Mouse (Mus musculus): ENCODE measurements around the gene Ehhadh. TPM values are rescaled to one million over a fixed set of nuclear protein-coding genes. Genes with fewer than 3 reads are reported as not detected.
A peak's percentile ranks its signal among the peaks of the same experiment; 100 is the strongest.

The Ehhadh gene
- polyA plus RNA-seq, 1 experiment from 2014 or later, result 1.8 TPM

DNA sequence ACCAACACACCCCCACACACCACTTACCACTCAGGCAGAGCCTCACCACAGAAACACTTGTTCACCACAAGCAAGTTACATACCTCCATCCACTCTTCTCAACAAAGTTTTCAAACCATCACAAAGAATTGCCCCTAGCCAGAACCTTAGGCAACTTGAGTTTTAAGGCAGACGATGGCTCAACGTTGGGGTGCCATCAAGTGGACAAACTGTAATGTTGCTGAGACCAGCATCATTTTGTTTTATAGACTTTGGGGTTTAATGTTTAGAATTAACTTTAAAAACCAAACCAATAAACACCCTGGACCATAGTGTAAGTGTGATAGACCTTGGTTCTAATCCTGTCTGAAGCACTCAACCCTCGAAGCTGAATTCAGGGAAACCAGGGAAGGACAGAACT, 19.4 kb downstream of the Ehhadh start:
- Histone ChIP-seq H3K36me3 (replicated peaks) (no peaks in the 10 kb centered on the region), H3K27ac (replicated peaks) (no peak overlapping the region), H3K27me3 (replicated peaks; ENCODE audit: low read depth, poor library complexity, severe bottlenecking) (no peaks in the 10 kb centered on the region), H3K9me3 (no peaks in the 10 kb centered on the region), H3K4me3 (no peak overlapping the region), H3K4me1 (no peaks in the 10 kb centered on the region)
- DNase-seq (ENCODE audit: low spot score), result no peak
- 83% methylated on average over 3 of the region's 3 CpGs for WGBS

- Histone ChIP-seq H3K4me3 (no peak overlapping the region), H3K4me1 (no peaks in the 10 kb centered on the region), H3K9me3 (no peaks in the 10 kb centered on the region), H3K27me3 (replicated peaks; ENCODE audit: low read depth, poor library complexity, severe bottlenecking) (no peaks in the 10 kb centered on the region), H3K36me3 (replicated peaks) (no peaks in the 10 kb centered on the region; the same call in 1 of the 2 replicates), H3K27ac (replicated peaks) (no peak overlapping the region)
- 92% methylated on average over 1 of the region's 1 CpGs for WGBS
- DNase-seq (ENCODE audit: low spot score), result no peak
These were observed 29.2 kb downstream of the Ehhadh start for GRCm38 (mm10) chr16:21758447-21758846.

DNA sequence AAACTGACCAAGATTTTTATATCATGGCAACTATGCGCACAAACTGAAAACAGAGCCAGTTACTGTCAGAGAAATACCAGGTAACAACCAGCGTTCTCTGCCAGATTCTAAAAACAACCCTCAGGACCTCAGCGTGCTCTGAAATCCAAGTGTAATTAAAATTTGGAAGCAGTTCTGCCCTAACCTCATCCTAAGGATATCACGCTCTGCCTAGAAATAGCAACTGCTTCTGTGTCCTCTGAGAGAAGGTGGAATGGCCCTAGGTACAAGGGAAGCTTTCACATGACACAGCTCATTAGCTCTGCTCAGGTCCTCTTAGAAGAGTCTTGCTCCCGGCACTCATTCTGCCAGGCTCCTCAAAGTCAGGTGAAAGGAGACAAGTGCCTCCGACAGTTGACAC, 44.2 kb downstream of the Ehhadh start:
- Histone ChIP-seq H3K36me3 (replicated peaks) (no peaks in the 10 kb centered on the region), H3K27me3 (replicated peaks; ENCODE audit: low read depth, poor library complexity, severe bottlenecking) (no peaks in the 10 kb centered on the region), H3K27ac (replicated peaks) (no peak overlapping the region), H3K4me1 (no peaks in the 10 kb centered on the region), H3K4me3 (no peak overlapping the region), H3K9me3 (no peaks in the 10 kb centered on the region)
- DNase-seq (ENCODE audit: low spot score), result no peak
- 90% methylated on average over 6 of the region's 6 CpGs for WGBS

DNA sequence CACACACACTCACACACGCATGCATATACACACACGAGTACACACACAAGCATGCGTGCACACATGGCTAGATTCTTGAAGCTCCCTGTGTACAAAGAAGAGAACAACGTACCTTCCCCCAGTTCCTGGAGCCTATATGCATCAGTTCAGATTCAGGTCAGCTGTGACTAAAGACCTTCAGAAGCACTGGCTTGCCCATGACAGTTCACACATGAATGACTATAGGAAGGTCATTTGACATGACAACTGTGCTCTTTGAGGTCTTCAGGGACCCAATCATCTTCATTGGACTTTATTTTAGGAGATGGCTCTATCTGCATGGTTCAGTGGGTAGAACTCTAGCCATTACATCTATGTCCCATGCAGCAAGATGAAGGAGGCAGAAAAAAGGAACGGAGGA, 44.7 kb downstream of the Ehhadh start:
- Histone ChIP-seq H3K27me3 (replicated peaks; ENCODE audit: low read depth, poor library complexity, severe bottlenecking) (no peaks in the 10 kb centered on the region), H3K4me3 (no peak overlapping the region), H3K36me3 (replicated peaks) (no peaks in the 10 kb centered on the region), H3K4me1 (no peaks in the 10 kb centered on the region), H3K27ac (replicated peaks) (no peak overlapping the region), H3K9me3 (no peaks in the 10 kb centered on the region)
- 92% methylated on average over 5 of the region's 5 CpGs for WGBS
- DNase-seq (ENCODE audit: low spot score), result no peak

GRCm38 (mm10) chr16:21742191-21742870, 45.3 kb downstream of the Ehhadh start:
- Histone ChIP-seq H3K27ac (replicated peaks) (no peak overlapping the region), H3K27me3 (replicated peaks; ENCODE audit: low read depth, poor library complexity, severe bottlenecking) (no peaks in the 10 kb centered on the region), H3K9me3 (no peaks in the 10 kb centered on the region), H3K36me3 (replicated peaks) (no peaks in the 10 kb centered on the region), H3K4me1 (no peaks in the 10 kb centered on the region), H3K4me3 (no peak overlapping the region)
- WGBS, result 82% methylated on average over 5 of the region's 5 CpGs
- DNase-seq (ENCODE audit: low spot score), result no peak

GRCm38 (mm10) chr16:21741542-21741941, 46.1 kb downstream of the Ehhadh start:
- Histone ChIP-seq H3K9me3 (no peaks in the 10 kb centered on the region), H3K4me1 (no peaks in the 10 kb centered on the region), H3K27ac (replicated peaks) (no peak overlapping the region), H3K27me3 (replicated peaks; ENCODE audit: low read depth, poor library complexity, severe bottlenecking) (no peaks in the 10 kb centered on the region), H3K36me3 (replicated peaks) (no peaks in the 10 kb centered on the region), H3K4me3 (no peak overlapping the region)
- WGBS, result 82% methylated on average over 3 of the region's 3 CpGs
- DNase-seq (ENCODE audit: low spot score), result no peak

DNA sequence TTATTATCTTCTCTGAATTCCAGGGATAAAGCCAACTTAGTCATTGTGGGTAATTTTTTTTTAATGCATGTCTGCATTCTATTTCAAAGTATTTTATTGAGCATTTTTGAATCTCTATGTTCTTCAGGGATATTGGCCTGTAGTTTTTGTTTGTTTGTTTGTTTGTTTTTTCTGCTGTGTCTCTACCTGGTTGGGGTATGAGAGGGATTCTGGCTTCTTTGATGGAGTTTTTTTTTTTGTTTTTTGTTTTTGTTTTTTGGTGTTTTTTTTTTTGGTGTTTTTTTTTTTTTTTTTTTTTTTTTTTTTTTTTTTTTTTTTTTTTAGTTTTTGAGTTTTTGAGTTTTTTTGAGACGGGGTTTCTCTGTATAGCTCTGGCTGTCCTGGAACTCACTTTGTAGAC, 52.0 kb downstream of the Ehhadh start:
- Histone ChIP-seq H3K27ac (replicated peaks) (no peak overlapping the region), H3K9me3 (no peaks in the 10 kb centered on the region), H3K4me3 (no peak overlapping the region), H3K36me3 (replicated peaks) (no peaks in the 10 kb centered on the region), H3K27me3 (replicated peaks; ENCODE audit: low read depth, poor library complexity, severe bottlenecking) (no peaks in the 10 kb centered on the region), H3K4me1 (no peaks in the 10 kb centered on the region)
- WGBS, result 88% methylated on average over 1 of the region's 1 CpGs
- no peak for DNase-seq (ENCODE audit: low spot score)

- Histone ChIP-seq H3K4me1 (no peaks in the 10 kb centered on the region), H3K36me3 (replicated peaks) (no peaks in the 10 kb centered on the region), H3K9me3 (no peaks in the 10 kb centered on the region), H3K27me3 (replicated peaks; ENCODE audit: low read depth, poor library complexity, severe bottlenecking) (no peaks in the 10 kb centered on the region), H3K4me3 (no peak overlapping the region), H3K27ac (replicated peaks) (no peak overlapping the region)
- 47% methylated on average over 10 of the region's 10 CpGs for WGBS
- DNase-seq (ENCODE audit: low spot score), result peak; percentile 56
These were observed 59.7 kb downstream of the Ehhadh start for GRCm38 (mm10) chr16:21727897-21728364.

DNA sequence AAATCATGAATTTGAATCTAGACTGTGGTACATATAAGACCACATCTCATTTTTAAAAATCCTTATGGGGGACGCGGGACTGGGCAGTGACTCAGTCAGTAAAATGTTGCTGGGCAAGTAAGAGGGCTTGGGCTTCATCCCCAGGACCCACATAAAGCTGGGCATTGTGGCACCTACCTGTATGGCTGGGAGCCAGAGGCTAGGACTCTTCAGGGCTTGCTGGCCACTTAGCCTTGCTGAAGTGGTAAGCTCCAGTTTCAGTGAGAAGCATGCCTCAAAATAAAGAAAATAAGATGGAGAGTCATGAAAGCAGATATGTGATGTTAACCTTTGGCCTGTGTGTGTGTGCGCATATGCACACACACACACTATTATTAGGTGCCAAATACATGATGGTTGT, 60.2 kb downstream of the Ehhadh start:
- no peak overlapping the region for H3K27ac ChIP-seq (replicated peaks)
- no peaks in the 10 kb centered on the region for H3K4me1 ChIP-seq
- DNase-seq (ENCODE audit: low spot score), result no peak
- no peak overlapping the region for H3K4me3 ChIP-seq
- H3K9me3 ChIP-seq, result no peaks in the 10 kb centered on the region
- no peaks in the 10 kb centered on the region for H3K27me3 ChIP-seq (replicated peaks; ENCODE audit: low read depth, poor library complexity, severe bottlenecking)
- no peaks in the 10 kb centered on the region for H3K36me3 ChIP-seq (replicated peaks)
- WGBS, result 90% methylated on average over 3 of the region's 3 CpGs

GRCm38 (mm10) chr16:21724261-21724660, 63.3 kb downstream of the Ehhadh start:
- Histone ChIP-seq H3K4me3 (no peak overlapping the region), H3K36me3 (replicated peaks) (no peaks in the 10 kb centered on the region), H3K9me3 (no peaks in the 10 kb centered on the region), H3K27ac (replicated peaks) (no peak overlapping the region), H3K27me3 (replicated peaks; ENCODE audit: low read depth, poor library complexity, severe bottlenecking) (no peaks in the 10 kb centered on the region), H3K4me1 (no peaks in the 10 kb centered on the region)
- DNase-seq (ENCODE audit: low spot score), result no peak
- WGBS, result 70% methylated on average over 1 of the region's 1 CpGs

DNA sequence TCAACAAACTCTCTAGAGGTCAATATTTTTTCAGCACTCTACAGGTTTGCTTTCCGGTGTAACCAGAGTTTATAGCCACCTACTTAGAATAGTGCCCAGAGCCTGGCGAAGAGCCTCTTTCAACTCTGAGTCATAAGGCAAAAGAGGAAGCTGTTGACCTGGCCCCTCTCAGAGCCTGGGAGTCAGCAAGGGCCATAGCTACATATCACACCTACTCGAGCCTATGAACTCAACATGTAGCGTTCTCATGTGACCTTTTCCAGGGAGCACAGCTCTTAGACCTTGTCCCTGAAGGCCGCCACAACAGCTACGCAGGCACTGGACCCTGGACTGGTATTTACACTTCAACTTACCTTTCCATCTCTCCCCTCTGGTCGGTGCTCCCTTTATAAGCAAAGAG, 67.8 kb downstream of the Ehhadh start:
- 91% methylated on average over 7 of the region's 7 CpGs for WGBS
- no peaks in the 10 kb centered on the region for H3K4me1 ChIP-seq
- no peaks in the 10 kb centered on the region for H3K27me3 ChIP-seq (replicated peaks; ENCODE audit: low read depth, poor library complexity, severe bottlenecking)
- DNase-seq (ENCODE audit: low spot score), result no peak
- no peak overlapping the region for H3K4me3 ChIP-seq
- H3K36me3 ChIP-seq (replicated peaks), result no peaks in the 10 kb centered on the region
- H3K27ac ChIP-seq (replicated peaks), result no peak overlapping the region
- H3K9me3 ChIP-seq, result no peaks in the 10 kb centered on the region

DNA sequence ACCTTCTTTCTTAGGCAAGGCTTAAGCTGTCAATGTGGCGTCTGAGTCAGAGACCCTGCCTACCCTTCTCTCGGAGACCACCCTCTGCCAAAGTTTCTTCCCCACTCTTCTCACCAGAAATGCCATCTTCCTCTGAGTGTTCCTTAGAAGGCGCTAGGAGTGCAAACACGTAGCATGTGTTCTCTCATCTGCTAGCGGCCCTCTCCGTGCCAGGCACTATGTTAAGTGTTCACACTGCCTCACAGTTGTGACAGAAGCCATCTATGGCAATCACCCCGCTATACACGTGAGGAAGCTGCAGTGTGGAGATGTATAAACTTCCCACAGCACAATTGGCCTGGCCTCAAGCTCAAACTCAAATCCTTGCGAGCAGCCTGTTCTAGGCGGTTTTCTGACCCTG, 73.1 kb downstream of the Ehhadh start:
- no peak overlapping the region for H3K4me3 ChIP-seq
- no peak for DNase-seq (ENCODE audit: low spot score)
- H3K4me1 ChIP-seq, result 0 out of 2 replicates have a peak, but pooled peaks cover 3% of the 10 kb centered on the region
- H3K9me3 ChIP-seq, result no peaks in the 10 kb centered on the region
- H3K27me3 ChIP-seq (replicated peaks; ENCODE audit: low read depth, poor library complexity, severe bottlenecking), result no peaks in the 10 kb centered on the region
- 87% methylated on average over 10 of the region's 10 CpGs for WGBS
- H3K27ac ChIP-seq (replicated peaks), result no peak overlapping the region
- H3K36me3 ChIP-seq (replicated peaks), result no peaks in the 10 kb centered on the region
